Mouse (Mus musculus) layer of hippocampus, postnatal 14 days (tissue): ENCODE data around the gene Sorbs1. TPM values are rescaled to one million over a fixed set of nuclear protein-coding genes. Genes with fewer than 3 reads are reported as not detected.

Experiments used
- DNase-seq, 2 experiments: peaks; one replicate each; pipeline ENCODE4 v3.0.0; 2021 to 2022; ENCODE audit warnings: low spot score in 2 of 2, mixed read lengths in 1 of 2
- total RNA-seq, 2 experiments: library from RNA; stranded (reverse); gene quantifications; 2 replicates each; pipeline ENCODE4 v1.2.3; 2021

The Sorbs1 gene
- total RNA-seq, 2 experiments from 2014 or later = 182 to 186 TPM

DNA sequence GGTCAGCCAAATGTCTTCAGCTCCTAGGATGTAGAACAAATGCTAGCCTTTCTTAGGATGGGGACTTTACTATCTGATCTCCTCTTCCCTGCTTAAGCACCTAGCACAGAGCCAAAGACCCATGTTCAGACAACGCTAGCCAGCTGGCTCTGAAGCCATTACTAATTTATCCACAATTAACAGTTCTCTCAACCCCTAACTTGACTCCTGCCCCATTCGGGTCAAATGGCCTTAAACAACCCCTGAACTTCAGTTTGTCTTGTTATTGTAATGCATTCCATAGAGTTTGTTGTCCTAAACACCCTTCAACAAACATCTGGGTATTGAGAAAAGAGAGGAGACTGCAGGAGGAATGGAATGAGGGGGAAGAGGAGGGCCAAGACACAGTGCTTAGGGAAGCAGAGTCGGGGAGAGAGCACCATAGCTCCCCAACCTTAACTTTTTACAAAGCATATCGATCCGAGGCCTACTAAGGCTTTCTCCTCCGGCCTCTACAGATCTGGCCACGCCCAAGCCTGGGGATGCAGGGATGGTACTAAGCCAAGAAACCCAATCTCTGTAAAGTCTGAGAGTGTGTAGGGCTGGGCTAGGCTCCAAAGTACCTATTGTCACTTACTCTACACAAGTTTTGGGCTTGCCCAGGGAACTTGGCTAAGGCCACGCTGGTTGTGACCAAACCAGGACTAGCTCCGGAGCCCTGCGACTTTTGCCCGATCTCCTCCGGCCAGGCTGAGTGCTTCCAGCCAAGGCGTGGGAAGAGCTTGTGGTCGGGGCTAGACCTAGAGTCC lies 238.0 kb downstream of the Sorbs1 start:
- DNase-seq = no peak

GRCm38 (mm10) chr19:40272674-40273073 lies 240.9 kb downstream of the Sorbs1 start:
- no peak for DNase-seq

- no peak for DNase-seq
These were observed 242.2 kb downstream of the Sorbs1 start, which contains the start of gene Pdlim1 for GRCm38 (mm10) chr19:40271308-40271892. Gene Pdlim1 (minus strand): TSS chr19:40271842.

DNA sequence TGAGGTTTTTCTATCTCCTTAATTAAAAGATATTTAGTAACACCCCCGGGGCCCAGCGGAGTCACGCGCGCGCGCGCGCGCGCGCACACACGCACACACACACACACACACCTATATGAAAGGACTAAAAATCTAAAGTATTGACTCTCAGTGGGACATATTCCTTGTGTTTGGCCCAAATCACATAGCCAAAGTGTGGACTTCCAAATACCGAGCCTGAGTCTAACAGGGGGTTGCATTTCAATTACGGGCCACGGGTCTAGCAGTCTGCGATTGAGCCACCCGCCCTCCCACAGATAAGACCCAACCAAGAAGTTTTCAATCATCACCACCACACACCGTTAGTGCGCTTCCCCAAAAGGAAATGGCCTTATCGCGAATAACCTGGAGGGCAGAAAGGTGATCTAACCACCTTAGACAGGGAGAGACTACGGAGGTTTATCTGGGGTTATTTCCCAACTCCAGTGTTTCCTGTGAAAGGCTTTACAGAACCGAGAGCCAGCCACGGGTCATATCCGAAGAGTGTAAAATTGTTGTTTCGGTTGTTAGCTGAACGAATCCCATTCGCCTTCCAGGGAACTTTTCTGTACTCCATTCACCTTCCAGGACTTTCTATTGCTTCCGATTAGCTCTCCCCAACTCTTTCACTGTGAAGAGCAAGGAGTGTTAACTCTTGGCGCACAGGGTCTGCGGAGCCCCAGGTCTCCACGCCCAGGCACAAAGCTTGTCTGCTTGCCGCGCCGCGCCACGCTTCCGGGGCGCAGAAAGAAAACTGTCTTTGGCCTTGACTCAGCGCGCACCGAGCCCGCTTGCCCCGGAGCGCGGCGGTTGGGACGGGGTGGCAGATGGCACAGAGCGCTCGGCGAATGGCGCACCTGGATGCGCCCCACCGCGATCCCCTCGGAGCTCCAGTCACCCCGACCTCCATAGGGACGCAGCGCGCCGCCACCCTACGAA lies 242.9 kb downstream of the Sorbs1 start:
- no peak for DNase-seq

- no peak for DNase-seq
These were observed 244.1 kb downstream of the Sorbs1 start for GRCm38 (mm10) chr19:40269526-40269925.

GRCm38 (mm10) chr19:40268493-40268892 lies 245.1 kb downstream of the Sorbs1 start:
- no peak for DNase-seq

GRCm38 (mm10) chr19:40267380-40267779 lies 246.2 kb downstream of the Sorbs1 start:
- no peak for DNase-seq

DNA sequence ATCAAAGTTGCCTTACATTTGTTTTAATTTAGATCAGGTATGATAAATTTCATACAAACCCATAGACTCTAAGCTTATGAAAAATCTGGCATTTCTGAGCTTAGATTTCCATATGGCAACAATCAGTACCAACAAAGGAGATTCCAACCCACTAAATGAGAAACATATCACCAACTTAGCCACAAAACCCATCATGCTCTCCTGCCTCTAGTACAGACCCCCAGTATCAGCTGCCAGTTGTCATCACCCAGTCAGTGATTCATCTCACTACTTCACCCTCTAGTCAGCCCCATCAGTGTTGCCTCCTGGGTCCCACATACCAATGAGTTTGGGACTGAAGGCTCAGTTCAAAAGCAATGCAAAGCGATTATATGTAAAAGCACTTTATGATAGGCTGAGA lies 254.1 kb downstream of the Sorbs1 start:
- DNase-seq = no peak

DNA sequence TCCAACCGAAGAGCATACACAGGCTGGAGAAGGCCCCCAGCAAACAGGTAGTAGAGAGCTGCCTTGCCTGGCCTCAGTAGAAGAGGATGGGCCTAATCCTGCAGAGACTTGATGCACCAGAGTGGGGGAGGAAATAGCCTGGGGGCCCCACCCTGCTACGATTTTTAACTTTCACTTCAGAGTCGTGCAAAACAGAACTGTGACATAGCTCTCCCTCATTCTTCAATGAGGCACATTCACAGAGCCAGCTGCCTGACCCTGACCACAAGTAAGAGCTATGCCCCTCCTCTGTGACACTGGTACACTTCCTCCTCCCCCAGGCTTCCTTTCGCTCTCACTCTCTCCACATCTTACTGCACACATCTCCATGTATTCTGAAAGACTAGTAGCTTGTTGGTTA lies 256.2 kb downstream of the Sorbs1 start:
- DNase-seq = no peak

DNA sequence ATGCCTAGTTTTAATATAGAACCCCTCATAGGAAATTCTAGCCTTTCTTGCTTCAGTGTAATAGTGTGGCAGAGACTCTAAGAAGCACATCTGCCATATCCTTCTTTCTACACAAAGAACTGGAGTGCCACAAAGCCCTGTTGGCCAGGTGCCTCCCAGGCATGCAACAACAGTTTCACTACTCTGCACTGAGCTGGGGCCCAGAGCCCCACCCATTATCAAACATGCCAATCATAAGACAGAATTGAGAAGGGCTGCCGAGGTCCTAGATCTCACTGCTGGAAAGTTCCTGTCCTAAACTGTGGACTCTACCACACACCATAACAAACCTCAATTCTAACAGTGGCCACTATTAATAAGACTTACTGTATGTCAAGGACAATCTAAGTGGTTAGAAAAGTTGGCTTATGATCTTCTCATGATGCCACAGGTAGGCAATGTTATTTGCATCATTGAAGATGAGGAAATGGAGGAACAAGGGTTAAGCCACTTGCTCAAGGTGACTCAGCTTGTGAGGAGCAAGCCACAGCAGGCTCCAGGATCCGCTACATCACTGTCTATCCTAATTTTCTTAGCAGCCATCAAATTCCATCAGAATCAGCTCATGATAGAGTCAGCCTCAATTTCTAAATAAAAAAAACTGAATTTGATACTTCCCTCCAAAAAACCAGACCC lies 257.1 kb downstream of the Sorbs1 start:
- no peak for DNase-seq

GRCm38 (mm10) chr19:40255561-40255960 lies 258.0 kb downstream of the Sorbs1 start:
- DNase-seq = no peak

DNA sequence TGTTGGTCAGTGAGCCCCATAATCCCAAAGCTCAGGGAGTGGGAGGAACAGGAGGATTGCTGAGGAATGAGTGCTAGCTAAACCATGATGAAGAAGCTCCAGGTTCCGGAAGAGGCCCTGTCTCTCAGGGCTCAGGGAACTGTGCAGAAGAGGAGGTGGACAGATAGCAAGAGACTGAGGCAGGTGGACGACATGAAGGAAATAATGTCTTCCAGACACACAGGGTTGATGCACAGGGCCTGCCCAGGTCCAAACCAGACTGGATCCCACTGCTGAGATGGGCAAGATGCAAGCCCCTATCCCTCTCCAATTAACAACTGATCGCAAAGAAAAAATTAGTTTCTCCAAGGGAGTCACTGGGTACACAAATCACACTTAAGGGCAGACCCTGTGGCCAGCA lies 258.8 kb downstream of the Sorbs1 start:
- no peak for DNase-seq

DNA sequence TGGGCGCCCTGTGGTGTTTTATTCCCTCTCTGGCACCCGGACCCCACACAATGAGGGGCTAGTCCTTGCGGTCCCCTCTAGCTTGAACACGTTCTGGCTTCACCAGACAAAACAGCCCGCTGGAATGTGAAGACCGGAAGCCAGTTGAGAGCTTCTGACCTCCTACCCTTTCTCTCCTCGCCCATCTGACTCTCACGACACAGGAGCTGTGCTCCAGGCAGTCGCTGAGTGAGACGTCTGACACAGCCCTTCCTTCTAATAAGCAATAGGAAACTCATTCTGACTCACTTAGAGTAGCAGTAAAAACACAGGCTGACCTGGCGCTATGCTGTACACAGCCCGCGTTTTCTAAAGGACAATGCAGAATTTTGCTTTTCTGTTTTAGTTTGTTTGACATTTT lies 259.8 kb downstream of the Sorbs1 start:
- no peak for DNase-seq

- no peak for DNase-seq
These were observed 262.5 kb downstream of the Sorbs1 start for GRCm38 (mm10) chr19:40251115-40251514.

- no peak for DNase-seq
These were observed 264.2 kb downstream of the Sorbs1 start for GRCm38 (mm10) chr19:40249352-40249751.

- DNase-seq = no peak
These were observed 265.1 kb downstream of the Sorbs1 start for GRCm38 (mm10) chr19:40248476-40248875.

DNA sequence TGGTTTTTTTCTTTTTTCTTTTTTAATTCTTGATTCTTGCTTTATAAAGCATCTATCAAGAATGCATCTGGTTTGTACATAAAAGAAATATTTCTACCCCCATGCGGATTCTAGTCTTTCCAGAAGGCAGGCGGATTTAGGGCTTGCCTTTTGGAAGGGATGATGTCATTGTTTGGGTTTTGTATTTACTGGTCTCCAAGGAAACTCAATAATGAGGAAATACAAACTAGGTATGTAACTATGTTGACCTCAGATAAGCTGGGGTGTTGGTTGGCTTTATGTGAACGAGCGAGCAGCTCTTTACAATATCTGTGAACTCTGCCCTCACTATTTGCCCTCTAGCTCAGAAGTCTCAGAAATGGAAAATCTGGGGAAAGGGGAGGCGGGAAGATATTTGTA lies 266.3 kb downstream of the Sorbs1 start:
- no peak for DNase-seq

GRCm38 (mm10) chr19:40246646-40247267 lies 266.8 kb downstream of the Sorbs1 start:
- DNase-seq = no peak
